Mouse (Mus musculus): ENCODE measurements around the gene Nol8.

DNA sequence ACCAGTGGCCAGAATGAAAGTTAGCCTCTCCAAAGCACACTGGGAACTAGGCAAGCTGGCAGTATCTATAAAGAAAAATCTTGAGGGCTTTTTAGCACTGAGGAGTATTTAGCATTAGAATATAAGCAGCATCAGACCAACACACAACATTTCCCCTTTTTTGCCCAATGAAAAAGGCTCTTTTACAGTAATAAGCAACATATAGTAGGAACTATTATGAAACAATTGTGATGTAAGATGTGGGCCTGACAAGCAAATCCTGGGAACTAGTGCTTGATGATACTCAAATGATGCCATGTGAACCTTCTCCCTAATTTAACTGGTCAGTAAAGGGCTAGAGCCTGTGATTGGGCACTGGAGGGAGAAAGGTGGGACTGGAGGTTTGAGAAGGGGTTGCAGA is 24.7 kb upstream of the Nol8 start:
- TF ChIP-seq MYOG (IDR thresholded peaks at IDR 0.05; ENCODE audit: control insufficient read depth, extremely low read depth, insufficient read length): no peak
- TF ChIP-seq CTCF (IDR thresholded peaks at IDR 0.05; ENCODE audit: control insufficient read depth, insufficient read depth, insufficient read length): no peak
- TF ChIP-seq CEBPB (IDR thresholded peaks at IDR 0.05; ENCODE audit: low read depth): no peak

Measured in C2C12 (cell line).